Mouse (Mus musculus): ENCODE data around the gene Nmur2. TPM values are rescaled to one million over a fixed set of nuclear protein-coding genes. Genes with fewer than 3 reads are reported as not detected.

The Nmur2 gene
- not detected in 2 replicates for polyA plus RNA-seq (2012; ENCODE audit: insufficient read depth, insufficient read length, missing spikeins)

- Histone ChIP-seq H3K27ac (replicated peaks; ENCODE audit: low read depth, low read length) (no peak within 1 kb of the TSS), H3K4me1 (ENCODE audit: control insufficient read depth, insufficient read depth, insufficient read length, low read length) (no peaks in the 10 kb centered on the region), H3K4me3 (ENCODE audit: insufficient read depth, low read depth, low read length) (no peak within 1 kb of the TSS)
These were observed at the start of gene Nmur2 for GRCm38 (mm10) chr11:56040917-56041316. TSS of gene Nmur2 (minus strand) at chr11:56041010.

DNA sequence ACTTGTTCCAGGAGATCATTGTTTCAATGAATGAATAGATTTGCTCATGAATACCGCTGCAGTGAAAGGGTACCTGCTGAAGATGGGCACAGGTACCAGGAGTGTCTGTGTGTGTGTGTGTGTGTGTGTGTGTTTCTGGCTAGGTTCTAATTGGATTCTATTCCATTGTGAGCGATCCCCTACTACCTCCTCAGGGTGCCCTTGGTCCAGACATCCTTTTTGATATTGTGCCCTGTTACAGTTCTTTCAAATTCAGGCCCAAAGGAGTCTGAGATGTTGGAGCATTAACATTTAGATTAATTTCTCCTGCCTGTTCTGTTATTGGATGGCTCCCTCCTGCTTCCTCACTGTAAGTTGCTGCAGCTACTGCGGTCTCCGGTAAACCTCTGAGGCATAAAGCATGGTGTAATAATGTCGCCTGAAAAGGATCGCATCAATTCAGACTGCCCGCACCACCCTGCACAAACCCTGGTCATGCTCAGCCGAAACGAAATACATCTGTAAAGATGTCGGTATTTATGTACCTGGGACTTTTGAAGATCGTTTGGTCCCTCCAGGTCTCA lies 48.4 kb upstream of the Nmur2 start:
- Histone ChIP-seq H3K27ac (replicated peaks; ENCODE audit: low read depth, low read length) (no peak overlapping the region), H3K4me1 (ENCODE audit: control insufficient read depth, insufficient read depth, insufficient read length, low read length) (no peaks in the 10 kb centered on the region), H3K4me3 (ENCODE audit: insufficient read depth, low read depth, low read length) (no peak overlapping the region)

- no peak overlapping the region for H3K4me3 ChIP-seq (ENCODE audit: insufficient read depth, low read depth, low read length)
- H3K4me1 ChIP-seq (ENCODE audit: control insufficient read depth, insufficient read depth, insufficient read length, low read length), result no peaks in the 10 kb centered on the region
- no peak overlapping the region for H3K27ac ChIP-seq (replicated peaks; ENCODE audit: low read depth, low read length)
These were observed 31.3 kb upstream of the Nmur2 start for GRCm38 (mm10) chr11:56072131-56072530.

DNA sequence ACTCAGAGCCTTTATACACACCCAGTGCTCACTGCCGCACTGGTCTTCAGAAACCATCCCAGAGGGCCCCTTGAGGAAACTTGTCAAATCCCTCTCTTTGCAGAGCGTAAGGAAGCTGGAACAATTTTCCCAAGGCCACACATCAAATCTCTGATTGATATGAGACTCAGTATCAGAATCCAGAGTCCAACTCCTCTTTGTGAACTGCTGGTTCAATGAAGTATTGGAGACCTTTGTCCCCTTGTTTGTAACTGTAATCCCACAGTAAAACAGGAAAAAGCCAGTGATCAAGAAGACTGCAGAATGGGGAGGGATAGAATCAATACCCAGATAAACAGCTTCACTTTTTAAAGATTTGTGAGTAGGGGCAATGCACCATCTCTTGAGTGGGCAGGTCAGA lies 28.8 kb upstream of the Nmur2 start:
- Histone ChIP-seq H3K27ac (replicated peaks; ENCODE audit: low read depth, low read length) (no peak overlapping the region), H3K4me1 (ENCODE audit: control insufficient read depth, insufficient read depth, insufficient read length, low read length) (no peaks in the 10 kb centered on the region), H3K4me3 (ENCODE audit: insufficient read depth, low read depth, low read length) (no peak overlapping the region)

GRCm38 (mm10) chr11:56065147-56065546 lies 24.3 kb upstream of the Nmur2 start:
- Histone ChIP-seq H3K4me3 (ENCODE audit: insufficient read depth, low read depth, low read length) (no peak overlapping the region), H3K4me1 (ENCODE audit: control insufficient read depth, insufficient read depth, insufficient read length, low read length) (no peaks in the 10 kb centered on the region), H3K27ac (replicated peaks; ENCODE audit: low read depth, low read length) (no peak overlapping the region)

DNA sequence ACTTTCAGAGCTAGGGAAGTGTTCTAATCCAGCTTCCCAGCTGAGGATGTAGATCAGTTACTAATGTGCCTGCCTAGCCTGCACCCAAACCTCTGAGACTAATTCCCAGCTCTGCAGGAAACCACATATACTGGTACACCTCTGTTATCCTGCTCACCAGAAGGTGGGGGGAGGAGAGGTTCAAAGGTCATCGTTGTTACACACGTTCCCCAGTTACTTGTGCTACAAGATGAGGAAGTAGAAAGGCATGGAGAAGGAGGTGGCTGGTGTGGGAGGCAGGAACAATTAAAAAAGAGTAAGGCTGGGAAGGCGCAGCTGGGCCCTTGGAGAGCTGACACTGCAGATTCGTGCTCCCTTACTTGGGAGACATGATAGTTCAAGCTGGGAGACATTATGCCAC lies 23.8 kb upstream of the Nmur2 start:
- H3K27ac ChIP-seq (replicated peaks; ENCODE audit: low read depth, low read length), result no peak overlapping the region
- H3K4me3 ChIP-seq (ENCODE audit: insufficient read depth, low read depth, low read length), result no peak overlapping the region
- H3K4me1 ChIP-seq (ENCODE audit: control insufficient read depth, insufficient read depth, insufficient read length, low read length), result no peaks in the 10 kb centered on the region

DNA sequence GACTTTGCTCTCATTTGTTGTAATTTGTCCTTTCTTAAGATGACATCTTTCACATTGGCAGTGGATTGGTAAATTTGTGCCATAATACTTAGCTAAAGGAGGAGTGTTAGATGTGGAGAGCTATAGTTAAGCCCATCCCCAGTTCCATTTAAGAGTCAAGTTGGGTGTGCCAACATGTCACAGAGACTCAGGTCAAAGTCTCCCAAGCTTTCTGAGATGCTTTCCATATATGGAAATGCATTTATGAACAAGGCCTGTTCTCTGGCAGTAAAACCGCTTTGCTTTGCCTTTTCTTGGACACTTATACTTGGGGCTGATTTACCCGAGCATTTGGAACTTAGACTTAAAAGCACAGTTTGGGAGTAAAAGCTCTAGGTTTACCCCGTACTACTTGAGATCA lies 18.4 kb upstream of the Nmur2 start:
- Histone ChIP-seq H3K27ac (replicated peaks; ENCODE audit: low read depth, low read length) (no peak overlapping the region), H3K4me3 (ENCODE audit: insufficient read depth, low read depth, low read length) (no peak overlapping the region), H3K4me1 (ENCODE audit: control insufficient read depth, insufficient read depth, insufficient read length, low read length) (no peaks in the 10 kb centered on the region)

- Histone ChIP-seq H3K4me3 (ENCODE audit: insufficient read depth, low read depth, low read length) (no peak overlapping the region), H3K4me1 (ENCODE audit: control insufficient read depth, insufficient read depth, insufficient read length, low read length) (no peaks in the 10 kb centered on the region), H3K27ac (replicated peaks; ENCODE audit: low read depth, low read length) (no peak overlapping the region)
These were observed 13.6 kb upstream of the Nmur2 start for GRCm38 (mm10) chr11:56054439-56054838.

GRCm38 (mm10) chr11:56026854-56027253 lies 14.0 kb downstream of the Nmur2 start:
- Histone ChIP-seq H3K4me3 (ENCODE audit: insufficient read depth, low read depth, low read length) (no peak overlapping the region), H3K27ac (replicated peaks; ENCODE audit: low read depth, low read length) (no peak overlapping the region), H3K4me1 (ENCODE audit: control insufficient read depth, insufficient read depth, insufficient read length, low read length) (no peaks in the 10 kb centered on the region)

DNA sequence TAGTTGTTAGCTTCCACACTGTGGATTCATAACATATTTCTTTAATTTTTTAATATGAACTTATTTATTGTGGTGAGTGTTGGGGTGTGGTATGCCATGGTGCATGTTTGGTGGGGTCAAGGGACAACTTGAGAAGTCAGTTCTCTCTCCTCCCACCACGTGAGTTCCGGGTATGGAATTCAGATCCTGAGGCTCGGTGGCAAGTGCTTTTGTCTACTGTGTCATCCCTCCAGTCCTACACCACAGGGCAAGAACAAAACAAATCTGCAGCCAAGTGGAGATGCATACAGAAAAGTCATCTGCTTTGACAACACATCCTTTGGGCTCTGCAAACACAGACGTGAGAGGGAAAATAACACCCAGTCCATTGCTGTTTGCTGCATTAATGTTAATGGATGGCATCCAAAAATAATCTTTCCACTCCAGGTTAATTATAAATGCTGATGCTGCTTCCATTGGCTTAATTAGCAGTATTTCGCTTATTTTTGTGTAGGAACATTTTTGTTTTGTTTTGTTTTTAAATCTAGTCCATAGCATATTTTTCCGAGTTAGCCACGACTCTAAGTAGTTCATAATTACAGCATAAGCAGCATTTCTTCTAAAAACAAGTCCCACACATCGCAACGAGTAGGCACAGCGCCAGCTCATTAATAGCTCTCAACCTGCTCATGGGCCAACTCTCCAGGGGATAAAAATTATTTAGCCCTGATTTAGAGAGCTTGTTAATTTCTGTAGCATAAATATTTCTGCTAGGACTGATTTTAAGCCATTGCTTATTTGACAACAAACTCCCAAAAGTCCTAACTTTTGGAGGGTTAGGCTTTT lies 14.9 kb downstream of the Nmur2 start:
- no peak overlapping the region for H3K27ac ChIP-seq (replicated peaks; ENCODE audit: low read depth, low read length)
- H3K4me3 ChIP-seq (ENCODE audit: insufficient read depth, low read depth, low read length), result no peak overlapping the region

DNA sequence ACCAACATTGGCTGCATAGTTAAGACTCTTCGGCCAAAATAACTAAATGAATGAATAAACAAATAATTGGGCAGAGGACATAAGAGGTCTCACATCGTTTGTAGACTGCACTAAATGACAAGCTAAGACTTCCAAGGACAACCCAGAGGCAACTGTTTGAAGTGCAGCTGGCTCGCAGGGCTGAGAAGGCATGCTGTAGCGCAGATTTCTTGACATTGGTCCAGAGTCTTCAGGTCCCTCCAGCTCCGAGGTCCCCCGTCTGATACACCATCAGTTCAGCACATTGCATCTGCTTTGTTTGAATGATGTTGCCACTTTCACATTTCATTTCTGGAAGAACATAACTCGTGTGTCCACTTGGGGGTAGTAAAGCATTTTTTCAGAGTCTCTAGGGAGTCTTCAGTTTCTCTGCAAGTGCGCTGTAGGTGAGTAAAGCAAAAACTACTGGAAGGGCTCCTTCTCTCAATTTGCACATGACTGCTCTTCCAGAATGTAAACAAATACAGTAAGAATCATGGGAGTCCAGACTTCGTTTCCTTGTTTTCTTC lies 27.2 kb downstream of the Nmur2 start:
- H3K27ac ChIP-seq (replicated peaks; ENCODE audit: low read depth, low read length), result no peak overlapping the region
- no peaks in the 10 kb centered on the region for H3K4me1 ChIP-seq (ENCODE audit: control insufficient read depth, insufficient read depth, insufficient read length, low read length)
- no peak overlapping the region for H3K4me3 ChIP-seq (ENCODE audit: insufficient read depth, low read depth, low read length)

More for the DNA sequence above, 14.9 kb downstream of the Nmur2 start:
- no peaks in the 10 kb centered on the region for H3K4me1 ChIP-seq (ENCODE audit: control insufficient read depth, insufficient read depth, insufficient read length, low read length)

GRCm38 (mm10) chr11:56012396-56012795 lies 28.4 kb downstream of the Nmur2 start:
- Histone ChIP-seq H3K27ac (replicated peaks; ENCODE audit: low read depth, low read length) (no peak overlapping the region), H3K4me3 (ENCODE audit: insufficient read depth, low read depth, low read length) (no peak overlapping the region), H3K4me1 (ENCODE audit: control insufficient read depth, insufficient read depth, insufficient read length, low read length) (no peaks in the 10 kb centered on the region)

DNA sequence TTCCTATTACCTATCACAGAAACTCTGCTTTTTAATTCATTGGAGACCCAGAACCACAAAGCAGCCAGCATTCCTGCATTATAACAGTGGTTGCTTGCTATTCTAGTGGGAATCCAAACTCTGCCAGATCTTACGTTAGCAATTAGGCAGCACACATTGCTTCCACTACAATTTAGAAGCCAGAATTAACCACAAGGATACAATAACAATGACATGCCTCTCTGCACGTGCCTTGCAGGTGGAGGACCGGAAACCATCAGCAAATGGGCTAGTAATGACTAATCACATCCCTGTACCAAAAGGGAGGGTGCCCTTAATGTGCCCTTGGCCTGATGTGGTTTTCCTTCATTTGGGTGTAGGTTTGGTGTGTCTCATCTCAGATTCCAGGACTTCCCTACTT lies 32.5 kb downstream of the Nmur2 start:
- no peak overlapping the region for H3K4me3 ChIP-seq (ENCODE audit: insufficient read depth, low read depth, low read length)
- H3K27ac ChIP-seq (replicated peaks; ENCODE audit: low read depth, low read length), result no peak overlapping the region
- H3K4me1 ChIP-seq (ENCODE audit: control insufficient read depth, insufficient read depth, insufficient read length, low read length), result no peaks in the 10 kb centered on the region

GRCm38 (mm10) chr11:55992799-55993198 lies 48.0 kb downstream of the Nmur2 start:
- Histone ChIP-seq H3K4me3 (ENCODE audit: insufficient read depth, low read depth, low read length) (no peak overlapping the region), H3K27ac (replicated peaks; ENCODE audit: low read depth, low read length) (no peak overlapping the region), H3K4me1 (ENCODE audit: control insufficient read depth, insufficient read depth, insufficient read length, low read length) (no peaks in the 10 kb centered on the region)

DNA sequence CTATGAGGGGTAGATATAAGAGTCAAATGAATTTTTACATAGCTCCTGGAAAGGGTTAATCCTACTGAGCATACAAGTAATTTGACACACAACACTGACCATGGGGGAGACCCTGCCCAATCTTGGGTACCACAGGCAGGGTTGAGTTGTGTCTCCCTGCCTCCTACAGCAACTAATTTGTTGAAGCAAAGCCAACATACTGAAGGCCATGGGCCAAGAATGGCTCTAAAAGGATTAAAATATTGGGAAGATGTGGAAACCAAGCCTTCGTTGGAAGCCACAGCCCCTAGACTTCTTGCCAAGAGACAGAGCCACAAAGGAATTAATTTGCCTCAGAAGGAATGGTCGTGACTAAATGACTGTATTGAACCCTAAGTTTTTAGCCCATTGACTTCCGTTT lies 48.7 kb downstream of the Nmur2 start:
- H3K4me3 ChIP-seq (ENCODE audit: insufficient read depth, low read depth, low read length), result no peak overlapping the region
- no peak overlapping the region for H3K27ac ChIP-seq (replicated peaks; ENCODE audit: low read depth, low read length)
- H3K4me1 ChIP-seq (ENCODE audit: control insufficient read depth, insufficient read depth, insufficient read length, low read length), result no peaks in the 10 kb centered on the region
